Comparison of ENCODE assay signal across 8 mouse cellular contexts in genomic region chr5:136170512-136171362, GRCm38 (mm10). TPM values are rescaled to one million over a fixed set of nuclear protein-coding genes. Genes with fewer than 3 reads are reported as not detected.
DNase-seq lines count a peak whose midpoint lies in the region; ATAC-seq and TF ChIP-seq lines count a peak whose summit lies in the region.

TSS of gene Orai2 (minus strand) at chr5:136170713.

- peaks cover 0 to 29% of the 10 kb centered on the region in 2 experiments for H3K4me1 ChIP-seq in MEL (ENCODE audit: control insufficient read depth in 1 of 2, insufficient read depth in 2 of 2, low read length in 2 of 2)
- peaks cover 20% of the 10 kb centered on the region for H3K4me1 ChIP-seq in lung, adult 2 months (ENCODE audit: control insufficient read depth, insufficient read depth, low read length)

- H3K27ac ChIP-seq in MEL (ENCODE audit: control insufficient read depth, low read depth, low read length): peak within 1 kb of the TSS; percentile 94
- peak within 1 kb of the TSS; percentile 94 for H3K27ac ChIP-seq in layer of hippocampus, adult 2 months

- H3K36me3 ChIP-seq in MEL (ENCODE audit: control insufficient read depth in 1 of 2, insufficient read depth in 2 of 2, low read length in 2 of 2): peaks cover 2 to 15% of the 10 kb centered on the region in 2 experiments; a peak in 3 of 4 replicates

- no peak for TF ChIP-seq RAD21 in MEL (IDR thresholded peaks at IDR 0.05; ENCODE audit: low read depth, low read length)

- peak; percentile 34 for ATAC-seq in neutrophil, adult 5-6 weeks (ENCODE audit: extremely low read depth, insufficient number of reproducible peaks, low FRiP score, poor library complexity, severe bottlenecking)

- peak within 1 kb of the TSS; percentile 78 to 81 for H3K4me3 ChIP-seq in MEL (ENCODE audit: control insufficient read depth in 1 of 2, insufficient read depth in 1 of 2, low read depth in 2 of 2, low read length in 2 of 2)
- H3K4me3 ChIP-seq in layer of hippocampus, adult 2 months: peak within 1 kb of the TSS; percentile 76
- H3K4me3 ChIP-seq in lung, adult 2 months (replicated peaks; ENCODE audit: extremely low read depth, low read depth, low read length): peak within 1 kb of the TSS; percentile 80

- peak within 1 kb of the TSS; percentile 80 for H3K9ac ChIP-seq in MEL (ENCODE audit: control insufficient read depth, low read depth, low read length, poor library complexity, severe bottlenecking)

- no peaks in the 10 kb centered on the region for H3K9me3 ChIP-seq in MEL (replicated peaks; ENCODE audit: insufficient read depth, low read length)

- H3K27me3 ChIP-seq in MEL (ENCODE audit: control insufficient read depth in 1 of 2, insufficient read depth in 2 of 2, low read length in 2 of 2): no peaks in the 10 kb centered on the region

- peak in 1 of 2 experiments; percentile 24; a peak in 2 of 4 replicates for TF ChIP-seq POLR2A in MEL (IDR thresholded peaks at IDR 0.05; ENCODE audit: control insufficient read depth in 1 of 2, insufficient read depth in 1 of 2, low read depth in 1 of 2, low read length in 2 of 2, poor library complexity in 1 of 2)
- 0 out of 2 replicates have a peak, but pooled peaks have one; percentile 2 for TF ChIP-seq POLR2A in lung, adult 2 months (IDR thresholded peaks at IDR 0.05; ENCODE audit: borderline replicate concordance, extremely low read depth, low read depth, low read length)

- TF ChIP-seq CTCF in MEL (IDR thresholded peaks at IDR 0.05 in 2 of 3, conservative IDR thresholded peaks at IDR 0.05 in 1 of 3; ENCODE audit: control insufficient read depth in 1 of 3, insufficient read depth in 1 of 3, low read depth in 2 of 3, low read length in 3 of 3, poor library complexity in 1 of 3, severe bottlenecking in 1 of 3): no peak
- no peak for TF ChIP-seq CTCF in layer of hippocampus, adult 2 months (conservative IDR thresholded peaks at IDR 0.05)
- no peak for TF ChIP-seq CTCF in lung, adult 2 months (IDR thresholded peaks at IDR 0.05; ENCODE audit: insufficient read depth, low read length)

- 2% methylated on average over 49 of the region's 49 CpGs for WGBS in lung, adult 2 months

- DNase-seq in MEL (ENCODE audit: low read depth, low spot score): peak; percentile 88
- peak; percentile 79 for DNase-seq in cerebellum, adult 8-10 months
- peak; percentile 70 for DNase-seq in forelimb bud, embryonic 11.5 days (ENCODE audit: low read depth, low spot score)
- peak; percentile 78 for DNase-seq in heart, postnatal 4 days
- DNase-seq in layer of hippocampus, adult 2 months (ENCODE audit: low spot score in 2 of 2): peak; percentile 82 to 86
- DNase-seq in lung, adult 2 months: peak; percentile 84
- DNase-seq in testis, postnatal 14 days (ENCODE audit: low spot score): peak; percentile 57

- TF ChIP-seq EP300 in MEL (IDR thresholded peaks at IDR 0.05; ENCODE audit: low read depth in 1 of 2, low read length in 2 of 2): no peak

- H3K79me2 ChIP-seq in MEL (ENCODE audit: control insufficient read depth, insufficient read depth, low read length, poor library complexity): peaks cover 14% of the 10 kb centered on the region

TF ChIP-seq in MEL, 35 proteins besides CTCF, POLR2A, EP300 and RAD21:
- TF ChIP-seq NELFE (IDR thresholded peaks at IDR 0.05; ENCODE audit: low read depth, low read length): peak; percentile 35
- no peak for TF ChIP-seq RCOR1 (IDR thresholded peaks at IDR 0.05; ENCODE audit: low read depth, low read length)
- TF ChIP-seq MYC (IDR thresholded peaks at IDR 0.05; ENCODE audit: low read depth, low read length): no peak; the same call in 1 of the 2 replicates
- no peak for TF ChIP-seq MYB (IDR thresholded peaks at IDR 0.05; ENCODE audit: low read depth, low read length)
- TF ChIP-seq SMC3 (IDR thresholded peaks at IDR 0.05; ENCODE audit: low read depth, low read length): no peak
- peak; percentile 74; the same call in 1 of the 2 replicates for TF ChIP-seq MAZ (IDR thresholded peaks at IDR 0.05; ENCODE audit: low read depth, low read length)
- TF ChIP-seq USF1 (IDR thresholded peaks at IDR 0.05; ENCODE audit: low read depth, low read length): peak; percentile 96
- TF ChIP-seq BHLHE40 (IDR thresholded peaks at IDR 0.05; ENCODE audit: borderline replicate concordance, low read depth, low read length): peak; percentile 65; the same call in 1 of the 2 replicates
- TF ChIP-seq CHD1 (IDR thresholded peaks at IDR 0.05; ENCODE audit: low read depth, low read length): no peak
- TF ChIP-seq TAL1 (IDR thresholded peaks at IDR 0.05; ENCODE audit: low read length): no peak
- TF ChIP-seq ZNF384 (IDR thresholded peaks at IDR 0.05; ENCODE audit: low read depth, low read length): no peak
- peak; percentile 95 to 98 for TF ChIP-seq USF2 (IDR thresholded peaks at IDR 0.05; ENCODE audit: borderline replicate concordance in 1 of 2, insufficient read depth in 1 of 2, low read depth in 1 of 2, low read length in 2 of 2)
- 0 out of 2 replicates have a peak, but pooled peaks have one; percentile 63 for TF ChIP-seq UBTF (IDR thresholded peaks at IDR 0.05; ENCODE audit: borderline replicate concordance, insufficient read depth, low read depth, low read length)
- TF ChIP-seq MXI1 (IDR thresholded peaks at IDR 0.05; ENCODE audit: low read depth, low read length): peak; percentile 89
- TF ChIP-seq ZMIZ1 (IDR thresholded peaks at IDR 0.05; ENCODE audit: low read depth, low read length): peak; percentile 41; the same call in 1 of the 2 replicates
- no peak; the same call in 1 of the 2 replicates for TF ChIP-seq ELF1 (IDR thresholded peaks at IDR 0.05; ENCODE audit: low read depth, low read length)
- TF ChIP-seq MAFK (IDR thresholded peaks at IDR 0.05; ENCODE audit: borderline replicate concordance, low read depth, low read length): no peak
- no peak for TF ChIP-seq GATA1 (IDR thresholded peaks at IDR 0.05; ENCODE audit: low read depth, low read length)
- peak; percentile 97 for TF ChIP-seq MAX (IDR thresholded peaks at IDR 0.05; ENCODE audit: low read length)
- TF ChIP-seq ETS1 (IDR thresholded peaks at IDR 0.05; ENCODE audit: low read depth, low read length): peak; percentile 17; the same call in 1 of the 2 replicates
- no peak for TF ChIP-seq KAT2A (conservative IDR thresholded peaks at IDR 0.05; ENCODE audit: low read depth, low read length)
- TF ChIP-seq TBP (IDR thresholded peaks at IDR 0.05; ENCODE audit: low read depth, low read length): no peak
- TF ChIP-seq JUND (IDR thresholded peaks at IDR 0.05; ENCODE audit: low read depth, low read length): no peak
- no peak for TF ChIP-seq MEF2A (IDR thresholded peaks at IDR 0.05; ENCODE audit: extremely low read depth, insufficient replicate concordance, low read depth, low read length, poor library complexity, severe bottlenecking)

RNA-seq across cellular contexts. Expression of gene Orai2, which starts in this region (rescaled TPM):
- 26.6 and 33.6 TPM in 2 replicates for total RNA-seq in MEL (2012; rRNA removed)
- polyA plus RNA-seq in MEL (2012; ENCODE audit: insufficient read depth in 1 of 2, insufficient read length in 2 of 2, low read depth in 1 of 2, low replicate concordance in 2 of 2, missing spikeins in 1 of 2): 10 to 100 TPM in 1 of 2 experiments, not detected in 1; 35.7 TPM
- 1 to 10 TPM; 2.0 to 3.3 TPM for total RNA-seq in heart, postnatal 4 days (2021)
- total RNA-seq in layer of hippocampus, adult 2 months (2021): 100 to 1,000 TPM; 148 to 150 TPM
- 39.2 and 51.0 TPM in 2 replicates for polyA plus RNA-seq in lung, adult 2 months (2012; rRNA removed)
- 92.9 and 95.5 TPM in 2 replicates for total RNA-seq in neutrophil, adult 5-6 weeks (2017)

Comparison
In these comparisons a context has a peak if more than half of its experiments do, and no peak if none do; other contexts are left out.
1. Peak in every context shown above with its lines: DNase-seq, ATAC-seq, H3K4me3 ChIP-seq and H3K27ac ChIP-seq.